Mouse (Mus musculus): ENCODE measurements around the gene Mphosph8. TPM values are rescaled to one million over a fixed set of nuclear protein-coding genes. Genes with fewer than 3 reads are reported as not detected.

Gene Mphosph8
- polyA plus RNA-seq (2012; fragmentation: generic; extraction: Trizol), result 9.7 TPM

DNA sequence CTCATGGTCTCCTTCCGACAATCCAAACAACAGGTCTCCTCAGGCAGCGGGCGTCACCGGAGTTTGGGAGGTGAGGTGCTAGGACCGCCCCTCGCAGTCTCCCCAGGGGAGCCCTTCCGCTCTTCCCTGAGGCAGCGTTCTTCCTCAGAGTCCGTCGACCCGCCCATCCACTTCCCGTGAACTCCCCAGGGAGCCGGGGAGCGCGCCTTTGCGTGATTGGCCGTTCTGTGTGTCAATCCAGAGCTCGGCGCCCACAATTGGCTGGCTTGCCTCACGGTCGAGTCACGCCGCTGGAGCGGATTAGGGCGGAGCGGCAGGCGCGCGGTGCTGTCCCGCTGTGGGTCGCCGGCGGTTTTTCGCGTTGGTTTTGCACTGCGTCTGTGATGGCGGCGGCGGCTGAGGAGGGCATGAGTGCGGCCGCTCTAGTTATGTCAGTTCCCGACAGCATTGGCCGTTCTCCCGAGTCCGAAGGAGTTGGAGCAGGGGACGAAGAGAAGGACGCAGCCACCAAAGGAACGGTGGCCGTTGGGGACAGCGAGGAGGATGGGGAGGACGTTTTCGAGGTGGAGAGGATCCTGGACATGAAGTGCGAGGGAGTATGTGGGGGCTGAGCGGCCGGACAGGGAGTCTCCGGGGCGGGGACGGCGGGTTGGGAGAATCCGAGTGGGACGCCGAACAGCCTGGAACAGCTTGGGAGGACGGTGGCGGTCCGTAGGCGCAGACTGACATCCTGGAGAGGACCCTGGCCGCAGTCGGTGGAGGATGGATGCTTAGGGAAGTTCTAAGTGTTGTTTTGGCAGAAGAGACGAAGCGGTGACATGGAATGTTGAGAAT lies at the start of gene Mphosph8:
Mphosph8 (plus strand) TSS at position 280 of the 834 bp plus-strand sequence.
- no peaks in the 10 kb centered on the region for H3K27me3 ChIP-seq (ENCODE audit: control insufficient read depth, insufficient read depth, insufficient read length)
- H3K79me2 ChIP-seq (ENCODE audit: control insufficient read depth, insufficient read depth), result peaks cover 46% of the 10 kb centered on the region
- TF ChIP-seq SRF (IDR thresholded peaks at IDR 0.05; ENCODE audit: control insufficient read depth, insufficient read length, low read depth), result peak; percentile 22
- no peak for TF ChIP-seq TCF12 (IDR thresholded peaks at IDR 0.05; ENCODE audit: insufficient read depth, poor library complexity, severe bottlenecking)
- TF ChIP-seq POLR2A (IDR thresholded peaks at IDR 0.05; ENCODE audit: insufficient read length, low read depth), result peak; percentile 93
- no peak for TF ChIP-seq CEBPB (IDR thresholded peaks at IDR 0.05; ENCODE audit: insufficient read depth, poor library complexity, severe bottlenecking)
- TF ChIP-seq MYOD1 (IDR thresholded peaks at IDR 0.05; ENCODE audit: control insufficient read depth in 1 of 3, insufficient read length in 2 of 3, low read depth in 2 of 3), result no peak
- TF ChIP-seq REST (IDR thresholded peaks at IDR 0.05; ENCODE audit: insufficient read depth, insufficient read length), result no peak
- TF ChIP-seq MYOG (IDR thresholded peaks at IDR 0.05; ENCODE audit: control insufficient read depth in 1 of 3, insufficient read depth in 1 of 3, insufficient read length in 2 of 3, low read depth in 2 of 3), result peak in 1 of 3 experiments; percentile 49
- TF ChIP-seq MAX (IDR thresholded peaks at IDR 0.05; ENCODE audit: low read depth), result no peak
- TF ChIP-seq E2F4 (IDR thresholded peaks at IDR 0.05; ENCODE audit: insufficient read depth), result peak; percentile 3
- TF ChIP-seq USF1 (IDR thresholded peaks at IDR 0.05; ENCODE audit: low read depth), result no peak
- no peak for TF ChIP-seq TCF3 (IDR thresholded peaks at IDR 0.05; ENCODE audit: insufficient read length, low read depth)
- TF ChIP-seq POLR2AphosphoS2 (IDR thresholded peaks at IDR 0.05; ENCODE audit: insufficient read length, low read depth), result peak; percentile 84
- H3K4me2 ChIP-seq (ENCODE audit: low read depth), result peak within 1 kb of the TSS; percentile 88
- H3K4me3 ChIP-seq, result peak within 1 kb of the TSS; percentile 95
- peaks cover 10% of the 10 kb centered on the region for H3K36me3 ChIP-seq (ENCODE audit: control insufficient read depth, insufficient read depth)
- peak within 1 kb of the TSS; percentile 32 for H3ac ChIP-seq (ENCODE audit: control insufficient read depth, insufficient read length)

DNA sequence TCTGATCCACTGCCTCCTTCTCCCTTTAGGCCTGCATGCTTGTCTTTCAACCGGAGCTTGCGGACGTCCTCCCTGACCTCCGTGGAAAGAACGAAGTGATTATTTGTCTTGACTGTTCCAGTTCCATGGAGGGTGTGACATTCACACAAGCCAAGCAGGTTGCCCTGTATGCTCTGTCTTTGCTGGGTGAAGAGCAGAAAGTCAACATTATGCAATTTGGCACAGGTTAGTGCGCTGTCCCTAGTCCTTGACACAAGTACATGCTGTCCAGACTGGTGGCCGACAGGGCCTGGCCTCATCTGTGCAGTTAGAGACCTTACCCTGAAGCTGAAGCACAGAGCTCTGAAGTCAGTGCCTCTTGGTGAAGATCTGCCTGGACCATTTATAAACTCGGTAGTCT lies 47.6 kb upstream of the Mphosph8 start:
- peaks cover 64% of the 10 kb centered on the region for H3K36me3 ChIP-seq (ENCODE audit: control insufficient read depth, insufficient read depth)
- H3K27me3 ChIP-seq (ENCODE audit: control insufficient read depth, insufficient read depth, insufficient read length), result no peaks in the 10 kb centered on the region
- TF ChIP-seq POLR2AphosphoS2 (IDR thresholded peaks at IDR 0.05; ENCODE audit: insufficient read length, low read depth) (no peak), MYOD1 (IDR thresholded peaks at IDR 0.05; ENCODE audit: control insufficient read depth in 1 of 3, insufficient read length in 2 of 3, low read depth in 2 of 3) (no peak)
- H3K79me2 ChIP-seq (ENCODE audit: control insufficient read depth, insufficient read depth), result no peaks in the 10 kb centered on the region
- no peak overlapping the region for H3ac ChIP-seq (ENCODE audit: control insufficient read depth, insufficient read length)
- no peak overlapping the region for H3K4me3 ChIP-seq
- H3K4me2 ChIP-seq (ENCODE audit: low read depth), result no peak overlapping the region

DNA sequence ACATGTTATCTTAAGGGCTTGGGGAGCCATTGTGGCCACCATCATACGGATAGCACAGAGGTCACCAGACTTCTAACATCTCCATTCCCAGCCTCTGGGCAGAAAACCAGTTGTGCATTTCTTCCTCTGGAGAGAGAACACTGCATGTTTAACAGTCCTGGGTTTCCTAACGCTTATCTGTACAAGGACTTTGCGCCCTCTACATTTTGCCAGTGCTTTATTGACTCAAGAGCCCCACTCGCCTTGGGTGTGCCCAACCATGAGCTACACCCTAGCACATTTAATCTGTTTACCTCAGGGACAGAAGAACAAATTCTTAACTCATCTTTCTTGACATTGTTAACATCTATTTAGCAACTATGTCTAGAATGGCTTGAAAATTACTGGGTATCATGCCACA lies 41.8 kb upstream of the Mphosph8 start:
- peaks cover 62% of the 10 kb centered on the region for H3K36me3 ChIP-seq (ENCODE audit: control insufficient read depth, insufficient read depth)

DNA sequence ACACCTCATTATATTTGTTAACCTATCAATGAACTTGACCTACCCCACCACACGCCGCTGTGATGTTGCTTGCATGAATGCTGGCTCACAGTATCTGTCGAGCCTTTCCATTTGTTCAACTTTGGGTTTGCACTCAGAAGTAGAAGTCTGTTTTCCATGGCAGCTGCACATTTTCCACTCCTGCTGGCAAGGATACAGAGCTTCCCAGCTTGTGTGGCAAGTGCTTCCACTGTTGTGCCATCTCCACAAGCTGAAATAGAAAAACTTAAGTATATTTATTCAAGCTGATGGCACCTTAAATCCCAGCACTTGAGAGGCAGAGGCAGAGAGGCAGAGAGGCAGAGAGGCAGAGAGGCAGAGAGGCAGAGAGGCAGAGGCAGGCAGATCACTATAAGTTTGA lies 39.7 kb upstream of the Mphosph8 start:
- Histone ChIP-seq H3ac (ENCODE audit: control insufficient read depth, insufficient read length) (no peak overlapping the region), H3K4me3 (no peak overlapping the region), H3K4me2 (ENCODE audit: low read depth) (no peak overlapping the region), H3K36me3 (ENCODE audit: control insufficient read depth, insufficient read depth) (peaks cover 53% of the 10 kb centered on the region), H3K27me3 (ENCODE audit: control insufficient read depth, insufficient read depth, insufficient read length) (no peaks in the 10 kb centered on the region), H3K79me2 (ENCODE audit: control insufficient read depth, insufficient read depth) (no peaks in the 10 kb centered on the region)
- TF ChIP-seq REST (IDR thresholded peaks at IDR 0.05; ENCODE audit: insufficient read depth, insufficient read length) (no peak), MYOD1 (IDR thresholded peaks at IDR 0.05; ENCODE audit: control insufficient read depth in 1 of 3, insufficient read length in 2 of 3, low read depth in 2 of 3) (no peak), POLR2AphosphoS2 (IDR thresholded peaks at IDR 0.05; ENCODE audit: insufficient read length, low read depth) (no peak), POLR2A (IDR thresholded peaks at IDR 0.05; ENCODE audit: insufficient read length, low read depth) (no peak), CEBPB (IDR thresholded peaks at IDR 0.05; ENCODE audit: insufficient read depth, poor library complexity, severe bottlenecking) (no peak), MYOG (IDR thresholded peaks at IDR 0.05; ENCODE audit: control insufficient read depth in 1 of 3, insufficient read depth in 1 of 3, insufficient read length in 2 of 3, low read depth in 2 of 3) (no peak), MAX (IDR thresholded peaks at IDR 0.05; ENCODE audit: low read depth) (no peak), SRF (IDR thresholded peaks at IDR 0.05; ENCODE audit: control insufficient read depth, insufficient read length, low read depth) (no peak), USF1 (IDR thresholded peaks at IDR 0.05; ENCODE audit: low read depth) (no peak), TCF12 (IDR thresholded peaks at IDR 0.05; ENCODE audit: insufficient read depth, poor library complexity, severe bottlenecking) (no peak), TCF3 (IDR thresholded peaks at IDR 0.05; ENCODE audit: insufficient read length, low read depth) (no peak), E2F4 (IDR thresholded peaks at IDR 0.05; ENCODE audit: insufficient read depth) (no peak)

More for the DNA sequence above, 41.8 kb upstream of the Mphosph8 start:
- H3K27me3 ChIP-seq (ENCODE audit: control insufficient read depth, insufficient read depth, insufficient read length), result no peaks in the 10 kb centered on the region
- H3K4me3 ChIP-seq, result no peak overlapping the region
- H3K4me2 ChIP-seq (ENCODE audit: low read depth), result no peak overlapping the region
- H3ac ChIP-seq (ENCODE audit: control insufficient read depth, insufficient read length), result no peak overlapping the region
- no peaks in the 10 kb centered on the region for H3K79me2 ChIP-seq (ENCODE audit: control insufficient read depth, insufficient read depth)
- TF ChIP-seq TCF12 (IDR thresholded peaks at IDR 0.05; ENCODE audit: insufficient read depth, poor library complexity, severe bottlenecking), result no peak
- no peak for TF ChIP-seq CEBPB (IDR thresholded peaks at IDR 0.05; ENCODE audit: insufficient read depth, poor library complexity, severe bottlenecking)

- H3K4me2 ChIP-seq (ENCODE audit: low read depth), result no peak overlapping the region
- H3K36me3 ChIP-seq (ENCODE audit: control insufficient read depth, insufficient read depth), result peaks cover 49% of the 10 kb centered on the region
- H3K79me2 ChIP-seq (ENCODE audit: control insufficient read depth, insufficient read depth), result no peaks in the 10 kb centered on the region
- H3ac ChIP-seq (ENCODE audit: control insufficient read depth, insufficient read length), result no peak overlapping the region
- no peaks in the 10 kb centered on the region for H3K27me3 ChIP-seq (ENCODE audit: control insufficient read depth, insufficient read depth, insufficient read length)
- H3K4me3 ChIP-seq, result no peak overlapping the region
- no peak for TF ChIP-seq POLR2AphosphoS2 (IDR thresholded peaks at IDR 0.05; ENCODE audit: insufficient read length, low read depth)
- no peak for TF ChIP-seq SRF (IDR thresholded peaks at IDR 0.05; ENCODE audit: control insufficient read depth, insufficient read length, low read depth)
- no peak for TF ChIP-seq MYOD1 (IDR thresholded peaks at IDR 0.05; ENCODE audit: control insufficient read depth in 1 of 3, insufficient read length in 2 of 3, low read depth in 2 of 3)
- no peak for TF ChIP-seq CEBPB (IDR thresholded peaks at IDR 0.05; ENCODE audit: insufficient read depth, poor library complexity, severe bottlenecking)
- TF ChIP-seq TCF3 (IDR thresholded peaks at IDR 0.05; ENCODE audit: insufficient read length, low read depth), result no peak
- no peak for TF ChIP-seq POLR2A (IDR thresholded peaks at IDR 0.05; ENCODE audit: insufficient read length, low read depth)
- no peak for TF ChIP-seq TCF12 (IDR thresholded peaks at IDR 0.05; ENCODE audit: insufficient read depth, poor library complexity, severe bottlenecking)
- TF ChIP-seq E2F4 (IDR thresholded peaks at IDR 0.05; ENCODE audit: insufficient read depth), result no peak
- no peak for TF ChIP-seq MYOG (IDR thresholded peaks at IDR 0.05; ENCODE audit: control insufficient read depth in 1 of 3, insufficient read depth in 1 of 3, insufficient read length in 2 of 3, low read depth in 2 of 3)
- TF ChIP-seq MAX (IDR thresholded peaks at IDR 0.05; ENCODE audit: low read depth), result no peak
- TF ChIP-seq USF1 (IDR thresholded peaks at IDR 0.05; ENCODE audit: low read depth), result no peak
- TF ChIP-seq REST (IDR thresholded peaks at IDR 0.05; ENCODE audit: insufficient read depth, insufficient read length), result no peak
Observed at GRCm38 (mm10) chr14:56631109-56631508, 36.9 kb upstream of the Mphosph8 start.
